Mouse (Mus musculus) mesoderm, embryonic 11.5 days (tissue): ENCODE results near the gene Ctnnbl1.

Experiments
- DNase-seq: peaks from one replicate; pipeline ENCODE4 v3.0.0-alpha.2; 2012; ENCODE audit warnings: low read depth, low spot score

Ctnnbl1 gene

DNA sequence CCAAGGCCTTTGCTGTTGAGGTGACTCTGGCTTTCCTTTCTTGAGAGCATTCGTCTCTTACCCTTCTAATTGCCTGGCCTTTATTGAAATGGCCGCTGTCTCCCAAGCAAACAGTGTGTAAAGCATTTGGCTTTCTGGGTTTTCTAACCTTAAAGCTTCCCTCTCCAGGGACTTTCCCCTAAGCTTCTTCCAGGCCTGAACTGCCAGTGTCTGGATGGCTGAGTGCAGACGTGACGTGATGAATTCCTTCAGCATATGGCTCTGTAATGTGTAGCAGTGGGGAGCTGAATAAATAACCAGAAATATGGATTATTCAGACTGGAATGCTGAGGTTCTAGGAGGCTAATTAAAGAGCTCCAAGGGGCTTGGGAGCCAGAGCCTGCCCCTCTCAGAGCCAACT, 84.1 kb downstream of the Ctnnbl1 start:
- DNase-seq, result no peak

- DNase-seq, result no peak
Observed at GRCm38 (mm10) chr2:157823456-157823855, 86.3 kb downstream of the Ctnnbl1 start.

GRCm38 (mm10) chr2:157824249-157824648, 87.0 kb downstream of the Ctnnbl1 start:
- DNase-seq, result no peak

GRCm38 (mm10) chr2:157830101-157830500, 92.9 kb downstream of the Ctnnbl1 start:
- DNase-seq, result no peak

GRCm38 (mm10) chr2:157830620-157831354, 93.6 kb downstream of the Ctnnbl1 start:
- no peak for DNase-seq

- peak; percentile 61 for DNase-seq
Observed at GRCm38 (mm10) chr2:157837050-157837449, 99.8 kb downstream of the Ctnnbl1 start.

DNA sequence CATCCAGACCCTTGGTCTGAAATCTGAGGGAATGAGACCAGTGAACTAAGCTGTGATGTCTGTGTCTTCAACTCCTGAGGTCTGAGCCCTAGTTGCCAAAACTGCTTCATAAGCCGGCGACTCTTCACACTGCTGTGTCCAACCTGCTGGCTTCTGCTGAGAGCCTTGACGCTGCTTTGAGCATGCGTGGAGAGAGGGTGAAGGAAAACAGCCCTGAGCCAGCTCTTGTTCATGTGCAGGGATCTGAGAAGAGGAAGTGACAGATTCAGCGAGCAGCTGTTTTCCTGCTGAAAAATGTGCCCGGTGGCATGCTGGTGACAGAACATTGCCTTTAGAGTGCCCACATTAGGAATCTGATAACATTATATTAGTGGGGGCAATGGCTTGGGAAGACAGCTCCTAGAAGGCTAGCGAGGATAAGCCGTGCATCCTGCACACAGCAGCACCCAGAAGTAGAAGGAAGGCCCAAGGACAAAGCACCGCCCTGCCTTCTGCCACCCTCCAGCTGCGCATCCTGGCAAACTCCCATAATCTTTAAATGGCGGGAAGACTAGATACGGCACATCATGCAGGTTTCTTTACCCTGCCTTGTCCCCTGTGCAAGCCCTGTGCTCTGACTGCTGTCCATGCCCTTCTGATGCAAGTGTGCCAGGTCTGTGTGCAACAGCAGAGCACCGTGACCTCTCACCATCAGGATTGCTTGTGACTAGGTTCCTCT, 101.2 kb downstream of the Ctnnbl1 start:
- no peak for DNase-seq

GRCm38 (mm10) chr2:157840641-157841078, 103.5 kb downstream of the Ctnnbl1 start:
- DNase-seq, result no peak

DNA sequence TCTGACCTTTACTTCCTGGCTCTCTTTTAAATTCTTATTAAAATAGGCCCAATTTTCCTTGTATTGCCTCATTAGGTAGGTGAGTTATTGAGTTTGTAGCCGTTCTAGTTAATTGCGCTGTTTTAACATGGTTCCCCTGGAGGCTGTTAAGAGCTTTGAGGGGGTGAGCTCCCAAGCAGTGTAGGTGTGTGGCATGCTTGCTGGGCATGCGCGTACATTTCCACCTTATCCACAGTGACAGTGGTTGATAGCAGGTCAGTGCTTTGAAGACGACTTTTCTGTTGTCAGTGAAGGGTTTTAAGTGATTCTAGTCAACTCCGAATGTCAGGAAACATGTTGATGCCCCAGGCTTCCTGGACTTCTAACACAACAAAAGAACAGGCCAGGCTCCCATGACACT, 103.9 kb downstream of the Ctnnbl1 start:
- no peak for DNase-seq

- DNase-seq, result no peak
Observed at GRCm38 (mm10) chr2:157844746-157845145, 107.5 kb downstream of the Ctnnbl1 start.

DNA sequence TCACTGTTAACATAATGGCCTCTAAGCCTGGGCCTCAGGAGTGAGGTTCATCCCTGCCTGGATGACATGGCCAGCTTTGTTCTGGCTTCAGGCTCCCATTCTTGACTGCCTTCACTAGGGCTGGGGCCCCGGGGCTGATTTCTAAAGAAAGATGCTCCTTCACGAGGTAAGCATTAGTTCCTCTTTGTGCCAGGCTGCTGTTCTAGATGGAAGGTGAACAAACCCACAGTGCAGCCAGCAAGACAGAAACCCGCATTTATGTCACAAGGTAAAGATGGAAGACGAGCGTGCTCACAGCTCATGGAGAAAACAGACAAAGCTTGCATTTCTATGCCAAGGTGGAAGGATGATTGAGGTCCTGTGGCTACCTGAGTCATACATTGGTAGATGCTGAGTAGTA, 108.6 kb downstream of the Ctnnbl1 start:
- no peak for DNase-seq

GRCm38 (mm10) chr2:157853135-157853534, 115.9 kb downstream of the Ctnnbl1 start:
- no peak for DNase-seq

GRCm38 (mm10) chr2:157855814-157856213, 118.6 kb downstream of the Ctnnbl1 start:
- no peak for DNase-seq

DNA sequence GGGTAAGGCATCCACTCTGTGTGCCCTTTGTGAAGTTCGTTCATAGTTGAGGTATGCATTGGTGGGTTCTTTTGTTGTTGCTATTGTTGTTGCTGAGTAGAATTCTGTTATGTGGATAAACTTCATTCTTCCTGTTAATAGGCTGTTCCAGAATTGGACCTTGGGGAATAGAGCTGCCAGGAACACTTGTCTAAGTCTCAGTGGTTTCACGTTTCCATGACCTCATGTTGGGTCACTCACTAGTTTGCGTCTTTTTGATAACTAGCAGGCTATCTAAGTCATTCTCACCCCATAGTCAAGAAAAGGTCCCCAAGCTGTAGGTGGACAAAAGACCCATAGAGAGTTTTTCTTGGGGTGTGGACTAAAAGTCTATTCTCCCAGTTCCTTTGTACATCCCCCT, 120.3 kb downstream of the Ctnnbl1 start:
- DNase-seq, result no peak

DNA sequence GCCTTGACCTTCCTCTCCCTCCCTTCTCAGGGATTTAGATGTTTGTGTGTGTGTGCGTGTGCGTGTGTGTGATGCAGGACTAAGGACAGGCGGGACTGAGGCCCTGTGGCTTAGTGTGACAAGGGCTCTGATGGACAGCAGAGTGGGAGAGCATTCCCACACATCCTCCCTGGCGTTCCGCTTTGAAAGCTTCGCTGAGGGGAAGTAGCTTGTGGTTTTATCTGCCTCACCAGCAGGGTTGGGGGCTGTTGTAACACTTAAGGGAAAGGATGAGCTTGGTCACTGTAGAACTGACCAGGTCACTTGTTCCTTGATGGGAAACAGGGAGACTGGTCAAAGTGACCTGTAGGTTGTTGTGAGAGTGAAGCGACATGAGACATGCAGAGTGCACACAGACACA, 121.1 kb downstream of the Ctnnbl1 start:
- DNase-seq, result no peak

DNA sequence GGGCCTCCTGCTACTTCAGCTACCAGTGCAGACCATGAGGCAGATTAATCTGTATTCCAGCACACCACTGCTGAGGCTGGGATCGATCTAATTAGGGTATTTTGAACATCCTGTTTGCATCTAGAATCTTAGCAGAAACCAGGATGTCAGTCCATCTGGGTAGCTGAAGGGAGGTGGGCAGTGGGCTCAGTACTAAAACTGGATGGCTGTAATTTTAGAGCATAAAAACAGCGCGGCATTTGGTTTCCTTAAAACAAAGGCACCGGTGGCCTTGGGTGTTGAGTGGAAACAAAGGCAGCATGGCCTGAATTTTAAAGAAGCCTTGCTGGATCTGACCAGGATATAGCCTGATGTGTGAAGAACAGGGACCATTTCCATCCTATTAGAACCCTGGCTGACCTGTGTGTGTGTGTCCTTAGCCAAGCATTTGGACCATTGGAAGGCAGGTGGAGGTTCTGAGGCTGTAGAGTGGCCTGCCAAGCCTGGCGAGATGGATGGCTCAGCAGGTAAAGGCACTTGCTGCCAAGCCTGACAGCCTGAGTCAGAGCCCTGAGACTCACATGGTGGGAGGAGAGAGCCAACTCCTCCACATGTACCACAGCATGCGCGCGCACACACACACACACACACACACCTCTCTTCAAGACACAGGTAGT, 122.0 kb downstream of the Ctnnbl1 start:
- no peak for DNase-seq

DNA sequence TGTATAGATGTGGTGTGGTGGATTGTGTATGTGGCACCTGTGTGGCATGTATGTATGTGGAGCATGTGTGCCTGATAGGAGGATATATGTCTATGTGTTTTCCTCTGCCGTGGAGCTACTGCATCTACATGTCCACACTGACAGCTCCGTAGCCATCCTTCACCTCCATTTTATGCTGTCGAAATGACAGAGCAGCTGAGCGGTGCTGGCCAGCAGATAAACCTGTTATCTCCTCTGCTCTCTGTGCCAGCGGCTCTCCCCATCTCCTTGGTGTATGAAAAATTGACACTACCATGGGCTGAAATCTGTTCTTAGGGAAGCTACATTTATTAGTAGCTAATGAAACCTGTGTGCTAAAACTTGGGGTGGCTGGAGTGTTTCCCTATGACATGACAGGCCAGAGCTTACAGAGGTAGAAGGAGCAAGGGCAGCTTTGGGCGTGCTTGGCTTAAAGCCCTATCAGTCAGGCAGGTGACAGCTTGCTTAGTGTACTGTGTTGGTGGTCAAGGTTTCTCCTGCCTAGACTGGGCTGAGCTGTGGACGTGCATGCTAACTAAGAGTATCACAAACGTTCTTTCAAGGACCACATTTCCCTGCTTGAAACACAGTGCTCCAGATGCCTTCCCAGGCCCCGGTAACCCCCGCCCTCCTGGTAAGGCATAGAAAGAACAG, 124.2 kb downstream of the Ctnnbl1 start:
- DNase-seq, result no peak

DNA sequence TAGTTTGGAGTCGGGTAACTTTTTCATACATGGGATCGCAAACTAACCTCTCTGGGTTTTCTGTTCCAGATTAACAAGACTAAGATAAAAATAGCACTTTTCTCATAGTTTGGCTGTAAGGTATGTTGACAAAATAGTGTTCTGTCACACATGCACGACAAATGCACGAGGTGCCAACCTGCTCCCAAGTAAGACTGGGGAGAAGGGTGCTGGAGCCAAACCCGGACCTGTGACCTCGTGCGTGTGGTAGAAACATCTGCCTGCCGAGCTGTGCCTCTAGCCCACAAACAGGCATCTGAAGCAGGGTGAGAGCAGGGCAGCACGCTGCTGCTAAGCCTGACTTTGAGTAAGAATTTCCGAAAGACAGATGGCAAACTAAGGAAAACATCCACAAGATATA, 125.1 kb downstream of the Ctnnbl1 start:
- DNase-seq, result no peak

- no peak for DNase-seq
Observed at GRCm38 (mm10) chr2:157867126-157867525, 129.9 kb downstream of the Ctnnbl1 start.

GRCm38 (mm10) chr2:157870247-157870646, 133.0 kb downstream of the Ctnnbl1 start:
- no peak for DNase-seq

GRCm38 (mm10) chr2:157873223-157873622, 136.0 kb downstream of the Ctnnbl1 start:
- DNase-seq, result no peak

- DNase-seq, result no peak
Observed at GRCm38 (mm10) chr2:157873691-157874090, 136.5 kb downstream of the Ctnnbl1 start.
